Mouse (Mus musculus) embryonic facial prominence, embryonic 13.5 days (tissue): Measurements from ENCODE around the gene Cyb5r1. TPM values are rescaled to one million over a fixed set of nuclear protein-coding genes. Genes with fewer than 3 reads are reported as not detected.
A peak's percentile ranks its signal among the peaks of the same experiment; 100 is the strongest.

ENCODE experiments used
- ATAC-seq: fragments of 200-750 bp; cut with Nextera tagmentation; 2 replicates; pipeline ENCODE4 v1.8.0; 2017; ENCODE audit warnings: low read depth; ENCODE audit not compliant: insufficient number of reproducible peaks, insufficient read depth, low FRiP score, low TSS enrichment
- H3K27ac ChIP-seq: fragments of 300-500 bp; sonication (generic); 2 replicates; pipeline ENCODE4 v1.5.1; 2015; ENCODE audit warnings: moderate library complexity, mild to moderate bottlenecking, inconsistent platforms
- H3K27me3 ChIP-seq: fragments of 300-500 bp; sonication (generic); 2 replicates; pipeline ENCODE4 v1.6.1; 2015; ENCODE audit warnings: mild to moderate bottlenecking, inconsistent platforms
- H3K36me3 ChIP-seq: fragments of 300-500 bp; sonication (generic); 2 replicates; pipeline ENCODE4 v1.6.1; 2015; ENCODE audit warnings: mild to moderate bottlenecking, inconsistent platforms
- H3K4me1 ChIP-seq: fragments of 300-500 bp; sonication (generic); 2 replicates; pipeline ENCODE4 v1.6.1; 2015; ENCODE audit warnings: inconsistent platforms
- H3K4me2 ChIP-seq: fragments of 300-500 bp; sonication (generic); 2 replicates; pipeline ENCODE4 v1.6.1; 2015; ENCODE audit warnings: moderate library complexity, mild to moderate bottlenecking, inconsistent platforms
- H3K4me3 ChIP-seq: fragments of 300-500 bp; sonication (generic); 2 replicates; pipeline ENCODE4 v1.5.1; 2015; ENCODE audit warnings: mild to moderate bottlenecking, inconsistent platforms
- H3K9ac ChIP-seq: fragments of 300-500 bp; sonication (generic); 2 replicates; pipeline ENCODE4 v1.6.1; 2015; ENCODE audit warnings: mild to moderate bottlenecking, inconsistent platforms
- H3K9me3 ChIP-seq: fragments of 300-500 bp; sonication (generic); 2 replicates; pipeline ENCODE4 v1.6.1; 2016; ENCODE audit warnings: inconsistent platforms
- WGBS: fragments of 180-500 bp; shearing (Covaris S2); methylation state at CpG from one replicate; pipeline ENCODE4 v1.1.7; 2015; ENCODE audit warnings: mixed read lengths; 5-methylcytosine and 5-hydroxymethylcytosine counted together
- polyA plus RNA-seq: library from polyadenylated mRNA; unstranded; fragments of >200 nt; fragmentation: Nextera tagmentation; extraction: Ambion mirVana; gene quantifications from 2 replicates; pipeline ENCODE4 v1.2.1, GENCODE M21; 2015

Gene Cyb5r1
- 34.9 and 37.4 TPM in 2 replicates for polyA plus RNA-seq

GRCm38 (mm10) chr1:134405509-134406413 lies at the start of gene Cyb5r1:
Cyb5r1 (plus strand) TSS chr1:134405559.
- H3K4me3 ChIP-seq, result peak within 1 kb of the TSS; percentile 77
- peak within 1 kb of the TSS; percentile 81 for H3K27ac ChIP-seq
- no peaks in the 10 kb centered on the region for H3K9me3 ChIP-seq
- H3K9ac ChIP-seq, result peak within 1 kb of the TSS; percentile 80
- peak; percentile 93 for ATAC-seq
- under 1% methylated on average over 43 of the region's 43 CpGs for WGBS
- H3K4me2 ChIP-seq, result peak within 1 kb of the TSS; percentile 78
- peaks cover 31% of the 10 kb centered on the region for H3K36me3 ChIP-seq
- H3K4me1 ChIP-seq, result peaks cover 20% of the 10 kb centered on the region
- H3K27me3 ChIP-seq, result no peaks in the 10 kb centered on the region

GRCm38 (mm10) chr1:134357461-134357860 lies 47.9 kb upstream of the Cyb5r1 start:
- WGBS, result 89% methylated on average over 4 of the region's 4 CpGs
- peaks cover 65% of the 10 kb centered on the region for H3K36me3 ChIP-seq

DNA sequence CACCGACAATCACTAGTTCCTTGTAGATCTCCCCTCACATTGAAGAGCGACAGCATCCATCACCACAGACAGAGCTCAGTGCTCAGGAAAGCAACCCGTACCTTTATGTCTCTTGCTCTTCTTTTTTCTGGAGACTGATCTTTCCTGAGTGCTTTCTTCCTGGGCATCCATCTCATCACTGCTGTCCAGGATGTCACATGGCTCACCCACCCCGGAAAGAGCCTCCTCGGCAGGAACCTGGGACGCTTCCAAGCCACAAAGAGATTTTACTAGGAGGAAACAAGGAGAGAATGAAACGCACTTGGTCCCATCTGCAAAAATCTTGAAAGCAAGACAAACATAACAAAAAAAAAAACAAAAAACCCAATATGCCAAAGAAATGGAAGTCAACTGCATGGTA lies 44.7 kb upstream of the Cyb5r1 start:
- no peak for ATAC-seq
- Histone ChIP-seq H3K9me3 (no peaks in the 10 kb centered on the region), H3K36me3 (peaks cover 33% of the 10 kb centered on the region), H3K9ac (peak overlapping the region; percentile 94), H3K27ac (no peak overlapping the region), H3K27me3 (no peaks in the 10 kb centered on the region), H3K4me2 (peak overlapping the region; percentile 84), H3K4me1 (peaks cover 9% of the 10 kb centered on the region), H3K4me3 (peak overlapping the region; percentile 89)
- 78% methylated on average over 7 of the region's 7 CpGs for WGBS

More at GRCm38 (mm10) chr1:134357461-134357860, 47.9 kb upstream of the Cyb5r1 start:
- Histone ChIP-seq H3K4me1 (peaks cover 9% of the 10 kb centered on the region), H3K4me2 (no peak overlapping the region), H3K27ac (no peak overlapping the region), H3K9ac (no peak overlapping the region), H3K27me3 (no peaks in the 10 kb centered on the region), H3K4me3 (no peak overlapping the region), H3K9me3 (no peaks in the 10 kb centered on the region)
- no peak for ATAC-seq

- under 1% methylated on average over 42 of the region's 44 CpGs for WGBS
- Histone ChIP-seq H3K36me3 (peaks cover 27% of the 10 kb centered on the region), H3K27me3 (no peaks in the 10 kb centered on the region), H3K9ac (peak overlapping the region; percentile 94), H3K4me1 (peaks cover 9% of the 10 kb centered on the region), H3K9me3 (no peaks in the 10 kb centered on the region), H3K4me3 (peak overlapping the region; percentile 89), H3K4me2 (peak overlapping the region; percentile 84), H3K27ac (peak overlapping the region; percentile 80)
- peak; percentile 63 for ATAC-seq
Measured at GRCm38 (mm10) chr1:134361195-134361856, 44.0 kb upstream of the Cyb5r1 start.

- Histone ChIP-seq H3K9me3 (no peaks in the 10 kb centered on the region), H3K4me1 (peaks cover 9% of the 10 kb centered on the region), H3K4me3 (peak within 1 kb of the TSS; percentile 89), H3K9ac (peak within 1 kb of the TSS; percentile 94), H3K36me3 (peaks cover 25% of the 10 kb centered on the region), H3K27ac (peak within 1 kb of the TSS; percentile 80), H3K4me2 (peak within 1 kb of the TSS; percentile 84), H3K27me3 (no peaks in the 10 kb centered on the region)
- peak; percentile 93 for ATAC-seq
- 0% methylated on average over 38 of the region's 38 CpGs for WGBS
Measured at GRCm38 (mm10) chr1:134361857-134362212, 43.5 kb upstream of the Cyb5r1 start, which contains the start of gene Tmem183a. Tmem183a (minus strand) TSS chr1:134361979.

- peaks cover 9% of the 10 kb centered on the region for H3K4me1 ChIP-seq
- peaks cover 14% of the 10 kb centered on the region for H3K36me3 ChIP-seq
- H3K4me2 ChIP-seq, result no peak overlapping the region
- H3K9ac ChIP-seq, result no peak overlapping the region
- H3K4me3 ChIP-seq, result no peak overlapping the region
- no peaks in the 10 kb centered on the region for H3K27me3 ChIP-seq
- no peak for ATAC-seq
- 83% methylated on average over 4 of the region's 4 CpGs for WGBS
- no peak overlapping the region for H3K27ac ChIP-seq
- no peaks in the 10 kb centered on the region for H3K9me3 ChIP-seq
Measured at GRCm38 (mm10) chr1:134363194-134363593, 42.2 kb upstream of the Cyb5r1 start.

- ATAC-seq, result no peak
Measured at GRCm38 (mm10) chr1:134365491-134365890, 39.9 kb upstream of the Cyb5r1 start.

GRCm38 (mm10) chr1:134368777-134369337 lies 36.5 kb upstream of the Cyb5r1 start:
- Histone ChIP-seq H3K9ac (no peak overlapping the region), H3K36me3 (no peaks in the 10 kb centered on the region), H3K9me3 (peaks cover 3% of the 10 kb centered on the region; the same call in 1 of the 2 replicates), H3K27ac (no peak overlapping the region), H3K4me2 (no peak overlapping the region), H3K4me1 (no peaks in the 10 kb centered on the region), H3K27me3 (no peaks in the 10 kb centered on the region), H3K4me3 (no peak overlapping the region)
- no peak for ATAC-seq
- WGBS, result 53% methylated on average over 9 of the region's 9 CpGs

More at GRCm38 (mm10) chr1:134365491-134365890, 39.9 kb upstream of the Cyb5r1 start:
- H3K27me3 ChIP-seq, result no peaks in the 10 kb centered on the region
- H3K9me3 ChIP-seq, result peaks cover 3% of the 10 kb centered on the region; the same call in 1 of the 2 replicates
- peaks cover 6% of the 10 kb centered on the region for H3K4me1 ChIP-seq
- no peak overlapping the region for H3K9ac ChIP-seq
- no peak overlapping the region for H3K27ac ChIP-seq
- 58% methylated on average over 5 of the region's 5 CpGs for WGBS
- no peak overlapping the region for H3K4me2 ChIP-seq
- H3K36me3 ChIP-seq, result no peaks in the 10 kb centered on the region
- no peak overlapping the region for H3K4me3 ChIP-seq

GRCm38 (mm10) chr1:134374124-134374523 lies 31.2 kb upstream of the Cyb5r1 start:
- Histone ChIP-seq H3K9me3 (peaks cover 3% of the 10 kb centered on the region; the same call in 1 of the 2 replicates), H3K36me3 (no peaks in the 10 kb centered on the region), H3K27me3 (no peaks in the 10 kb centered on the region), H3K9ac (no peak overlapping the region), H3K4me3 (no peak overlapping the region), H3K4me1 (no peaks in the 10 kb centered on the region), H3K27ac (no peak overlapping the region), H3K4me2 (no peak overlapping the region)
- WGBS, result 60% methylated on average over 2 of the region's 2 CpGs
- ATAC-seq, result no peak

DNA sequence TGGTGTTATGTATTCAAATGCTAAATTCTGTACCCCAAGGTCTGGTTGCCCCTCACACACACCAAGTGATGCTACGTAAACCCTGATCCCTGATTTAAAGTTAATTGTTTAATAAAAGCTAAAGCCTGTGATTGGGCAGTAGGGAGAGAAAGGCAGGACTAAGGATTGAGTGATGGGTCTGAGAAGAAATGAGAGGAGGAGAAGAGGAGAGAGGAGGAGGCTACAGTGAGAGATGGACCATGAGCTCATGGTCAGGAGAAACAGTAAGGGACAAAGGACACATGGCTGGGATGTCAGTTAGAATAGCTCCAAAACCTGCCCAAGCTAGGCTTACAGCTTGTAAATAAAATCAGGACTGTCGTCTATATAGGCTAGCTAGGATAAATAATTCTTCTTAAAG lies 24.3 kb upstream of the Cyb5r1 start:
- Histone ChIP-seq H3K27ac (no peak overlapping the region), H3K4me1 (peaks cover 9% of the 10 kb centered on the region), H3K27me3 (no peaks in the 10 kb centered on the region), H3K4me3 (no peak overlapping the region), H3K9me3 (no peaks in the 10 kb centered on the region), H3K36me3 (no peaks in the 10 kb centered on the region), H3K4me2 (peak overlapping the region; percentile 61; the same call in 1 of the 2 replicates), H3K9ac (no peak overlapping the region)
- WGBS, result 78% methylated on average over 2 of the region's 2 CpGs
- no peak for ATAC-seq

GRCm38 (mm10) chr1:134381795-134382625 lies 23.3 kb upstream of the Cyb5r1 start:
- no peaks in the 10 kb centered on the region for H3K36me3 ChIP-seq
- no peaks in the 10 kb centered on the region for H3K27me3 ChIP-seq
- H3K4me2 ChIP-seq, result peak overlapping the region; percentile 61
- H3K9ac ChIP-seq, result peak overlapping the region; percentile 58
- H3K4me1 ChIP-seq, result peaks cover 9% of the 10 kb centered on the region
- ATAC-seq, result no peak
- no peak overlapping the region for H3K27ac ChIP-seq
- WGBS, result 11% methylated on average over 19 of the region's 19 CpGs
- H3K4me3 ChIP-seq, result peak overlapping the region; percentile 37
- H3K9me3 ChIP-seq, result no peaks in the 10 kb centered on the region
